Mouse (Mus musculus) layer of hippocampus, adult 11-12 months (tissue): Measurements from ENCODE around the gene Foxj2.

Experiments used
- DNase-seq: peaks from one replicate; pipeline ENCODE4 v3.0.0; 2022; ENCODE audit warnings: low spot score

The Foxj2 gene

DNA sequence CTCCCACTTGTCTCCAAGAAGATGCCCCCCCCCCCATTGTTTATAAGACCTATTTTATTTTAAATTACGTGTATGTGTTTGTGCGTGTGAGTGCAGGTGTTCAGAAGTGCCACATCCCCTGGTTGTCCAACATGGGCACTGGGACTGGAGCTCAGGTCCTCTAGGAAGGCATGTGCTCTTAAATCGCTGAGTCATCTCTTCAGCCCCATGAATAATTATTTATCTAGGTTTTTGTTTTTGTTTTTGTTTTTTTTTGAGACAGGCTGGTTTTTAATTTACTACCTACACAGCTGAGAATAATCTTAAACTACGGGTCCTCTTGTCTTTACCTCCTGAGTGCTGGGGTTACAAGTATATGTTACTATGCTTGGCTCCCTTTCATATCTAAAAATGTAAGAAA, 6.1 kb upstream of the Foxj2 start:
- no peak for DNase-seq

DNA sequence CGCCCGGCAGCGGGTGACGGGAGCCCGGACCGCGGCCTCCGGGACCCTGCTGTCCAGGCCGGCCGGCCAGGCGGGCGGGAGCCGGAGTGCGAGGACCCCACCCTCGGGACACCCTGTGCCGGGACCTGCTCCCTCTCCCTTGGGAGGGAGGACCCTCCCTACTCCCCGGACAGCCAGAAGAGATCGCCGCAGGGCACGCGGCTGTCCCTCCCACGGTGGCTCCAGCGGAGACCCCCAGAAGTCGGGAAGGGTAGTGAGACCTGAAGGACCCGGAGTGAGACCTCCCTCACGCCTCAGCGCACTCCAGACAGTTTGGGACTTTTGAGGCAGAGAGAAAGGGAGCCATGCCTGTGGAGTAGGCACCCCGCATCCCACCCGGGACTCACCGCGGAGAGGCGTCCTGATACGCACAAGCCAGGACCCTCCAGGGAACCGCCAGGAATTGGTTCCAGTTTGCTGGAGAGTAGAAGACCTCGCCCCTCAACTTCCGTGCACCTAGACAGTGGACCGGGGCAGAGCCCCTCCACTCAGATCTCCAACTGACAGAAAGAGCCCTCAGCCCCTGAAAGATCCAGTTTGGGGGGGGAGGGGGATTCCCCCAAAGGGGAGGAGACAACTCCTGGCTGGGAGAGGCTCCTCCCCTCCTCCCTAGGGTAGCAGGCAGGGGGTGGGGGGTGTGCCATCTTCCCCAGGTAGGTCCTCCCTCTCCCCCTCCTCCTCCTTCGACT, 521 bp downstream of the Foxj2 start:
- DNase-seq, result no peak

DNA sequence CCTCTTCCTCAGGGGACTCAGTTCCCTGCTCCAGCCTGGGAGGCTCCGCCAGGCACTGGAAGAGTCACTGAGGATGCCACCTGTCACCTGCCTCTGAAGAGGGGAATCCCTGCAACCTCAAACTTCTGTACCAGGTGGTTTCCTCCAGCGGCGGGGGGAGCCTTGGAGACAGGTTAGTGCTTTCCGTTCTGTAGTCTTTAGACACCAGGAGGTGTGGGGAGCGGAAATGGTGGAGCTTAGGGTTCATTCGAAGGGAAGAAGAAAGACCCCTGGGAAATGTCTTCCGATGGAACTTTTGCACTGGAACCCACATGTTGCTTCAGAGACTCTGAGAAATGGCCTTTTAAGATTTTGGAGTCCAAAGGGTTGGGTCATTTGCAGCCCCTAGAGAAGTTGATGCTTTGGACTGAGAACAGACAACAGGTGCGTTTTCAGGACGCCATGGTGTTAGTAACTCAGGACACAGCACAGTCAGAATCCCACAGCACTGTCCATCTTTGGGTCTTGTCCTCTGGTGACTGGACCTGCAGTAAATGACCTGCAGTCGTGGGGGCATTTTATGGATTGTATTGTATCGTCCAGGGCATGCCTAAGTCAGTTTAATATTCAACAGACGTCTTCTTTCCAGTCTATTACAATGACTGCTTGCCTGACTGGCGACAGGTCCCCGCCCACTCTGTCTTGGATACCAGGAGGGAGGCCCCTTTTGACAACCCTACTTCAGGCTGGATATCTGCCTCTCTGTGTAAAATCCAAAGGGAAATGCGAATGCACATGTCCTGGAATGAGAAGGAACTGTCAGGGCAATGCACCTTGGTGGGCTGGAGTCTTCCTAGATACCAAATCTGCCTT, 1.3 kb downstream of the Foxj2 start:
- no peak for DNase-seq

DNA sequence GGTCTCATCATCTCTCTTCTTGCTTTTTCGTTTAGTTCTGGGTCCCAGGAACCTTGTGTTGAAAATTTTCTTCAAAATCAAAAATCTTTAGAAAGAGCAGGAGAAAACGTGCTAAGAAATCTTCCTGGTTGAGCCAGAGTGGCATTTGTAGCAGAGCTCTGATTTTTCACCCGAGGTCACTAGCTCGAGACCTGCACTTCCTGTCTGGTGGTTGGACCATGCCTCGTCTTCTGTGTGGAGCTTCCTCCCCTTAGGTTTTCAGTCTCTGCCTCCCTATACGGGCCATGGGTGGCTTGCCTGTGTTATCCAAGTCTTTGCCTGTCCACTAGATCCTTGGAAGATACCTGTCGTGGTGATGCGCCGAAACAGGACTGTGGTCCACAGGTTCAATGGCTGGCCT, 2.1 kb downstream of the Foxj2 start:
- no peak for DNase-seq

DNA sequence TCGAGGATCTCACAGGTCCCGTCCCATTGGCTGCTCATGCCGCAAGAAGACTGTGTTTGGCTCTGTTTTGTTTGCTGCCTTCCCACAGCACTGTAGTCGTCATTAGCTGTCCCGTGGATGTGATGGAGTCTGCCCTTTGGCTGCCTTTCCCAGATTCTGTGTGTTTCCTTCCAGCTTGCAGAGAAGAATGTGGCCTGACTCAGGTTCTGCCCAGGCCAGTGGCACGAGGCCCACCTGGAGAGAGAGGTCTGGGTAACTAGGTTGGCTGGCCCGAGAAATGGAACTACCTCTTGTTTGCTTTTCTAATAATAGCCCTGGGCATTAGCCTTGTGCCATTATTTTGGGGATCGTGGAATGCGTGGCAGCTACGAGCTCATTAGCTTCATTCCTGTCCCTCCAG, 4.4 kb downstream of the Foxj2 start:
- no peak for DNase-seq

DNA sequence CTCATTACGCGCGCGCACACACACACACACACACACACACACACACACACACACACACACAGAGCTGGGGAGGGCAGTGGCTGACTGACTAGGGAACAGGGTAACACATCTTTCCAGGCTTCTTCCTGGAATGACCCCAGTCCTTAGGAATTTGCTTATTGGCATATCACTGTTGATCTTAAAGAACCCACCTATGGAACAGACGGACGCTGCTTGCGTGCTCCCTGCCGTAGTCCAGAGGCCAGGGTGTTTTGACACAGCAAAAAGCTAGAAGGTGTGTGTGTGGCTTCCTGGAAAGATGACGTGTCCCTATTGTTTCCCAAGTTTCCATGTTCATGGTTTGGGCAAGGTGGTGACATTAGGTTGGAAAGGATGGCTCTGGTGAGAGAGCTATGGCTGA, 5.5 kb downstream of the Foxj2 start:
- no peak for DNase-seq

DNA sequence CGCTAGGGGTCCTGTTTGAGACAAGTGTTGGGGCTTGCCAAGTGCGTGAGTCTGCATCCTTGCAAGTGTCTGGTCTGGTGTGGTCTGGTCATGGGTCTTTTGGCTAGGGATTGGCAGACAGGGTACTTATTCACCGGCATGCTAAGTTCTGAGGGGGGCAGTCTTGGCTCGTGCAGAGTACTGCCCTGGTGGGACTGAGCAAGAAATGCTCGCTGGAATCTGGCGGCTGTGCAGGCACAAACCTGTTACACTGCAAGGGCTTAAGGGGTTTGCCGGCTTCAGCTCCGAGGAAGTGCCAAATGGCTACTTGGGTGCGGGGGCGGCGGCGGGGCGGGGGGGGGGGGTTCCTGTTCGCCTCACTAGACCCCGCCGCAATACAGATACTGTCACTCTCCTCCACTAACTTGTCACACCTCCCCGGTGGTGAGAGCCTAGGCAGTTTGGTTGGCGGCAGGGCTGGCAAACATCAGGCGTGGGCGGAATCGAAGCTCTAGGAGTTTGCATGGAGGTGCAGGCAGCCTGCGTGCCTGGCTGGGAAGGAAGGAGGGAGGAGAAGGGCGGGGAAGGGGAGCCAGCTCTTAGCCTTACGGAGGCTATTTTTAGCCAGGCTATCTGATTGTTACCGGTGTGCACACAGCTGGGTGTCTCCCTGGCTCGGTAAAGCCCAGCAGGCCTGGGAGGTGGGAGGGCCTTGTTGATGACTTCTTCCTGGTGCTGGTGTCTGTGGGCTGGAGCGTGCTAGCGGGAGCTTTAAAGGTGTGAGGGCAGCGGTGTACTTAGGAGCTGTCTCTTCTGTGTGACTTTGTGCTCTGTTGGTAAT, 6.4 kb downstream of the Foxj2 start:
- DNase-seq, result peak; percentile 81

DNA sequence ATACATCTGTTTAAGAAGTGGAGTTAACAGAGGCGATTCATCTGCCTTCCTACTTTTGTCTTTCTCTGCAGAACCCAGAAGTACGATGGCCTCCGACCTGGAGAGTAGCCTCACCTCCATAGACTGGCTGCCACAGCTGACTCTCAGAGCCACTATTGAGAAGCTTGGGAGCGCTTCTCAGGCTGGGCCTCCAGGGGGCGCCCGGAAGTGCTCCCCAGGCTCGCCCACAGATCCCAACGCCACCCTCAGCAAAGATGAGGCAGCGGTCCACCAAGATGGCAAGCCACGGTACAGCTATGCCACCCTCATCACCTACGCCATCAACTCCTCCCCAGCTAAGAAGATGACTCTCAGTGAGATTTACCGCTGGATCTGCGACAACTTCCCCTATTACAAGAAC, 8.4 kb downstream of the Foxj2 start:
- DNase-seq, result peak; percentile 54

DNA sequence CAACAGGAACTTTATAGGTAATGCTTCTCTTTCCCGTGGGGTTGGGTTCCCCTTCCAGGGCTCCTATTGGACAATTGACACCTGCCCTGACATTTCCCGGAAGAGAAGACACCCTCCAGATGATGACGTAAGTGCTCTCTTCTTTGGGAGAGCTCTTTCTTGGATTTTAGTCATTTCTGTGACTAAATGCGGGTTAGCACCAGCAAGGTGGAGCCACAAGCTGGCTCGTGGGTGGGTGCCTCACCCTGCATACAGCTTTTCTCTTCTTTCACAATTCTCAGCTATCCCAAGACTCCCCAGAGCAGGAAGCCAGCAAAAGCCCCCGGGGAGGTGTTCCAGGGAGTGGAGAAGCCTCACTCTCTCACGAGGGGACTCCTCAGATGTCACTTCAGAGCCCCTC, 13.2 kb downstream of the Foxj2 start:
- DNase-seq, result no peak

DNA sequence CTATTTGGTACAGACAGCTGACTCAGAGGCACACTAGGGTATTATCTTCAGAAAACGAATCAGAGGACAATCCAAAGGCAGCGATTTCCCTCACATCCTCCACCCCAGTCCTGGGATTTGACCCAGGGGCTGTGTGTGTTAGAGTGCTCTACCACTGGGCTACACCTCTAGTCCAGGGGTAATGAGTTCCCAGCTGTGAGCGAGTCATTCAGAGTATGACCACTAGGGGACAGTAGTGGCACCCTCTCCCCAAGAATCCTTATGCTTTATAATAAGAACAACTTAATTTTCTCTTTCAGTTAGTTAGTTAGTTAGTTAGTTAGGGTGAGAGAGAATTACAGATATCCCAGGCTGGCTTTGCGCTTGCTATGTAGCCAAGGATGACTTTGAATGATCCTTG, 14.7 kb downstream of the Foxj2 start:
- peak; percentile 46 for DNase-seq

DNA sequence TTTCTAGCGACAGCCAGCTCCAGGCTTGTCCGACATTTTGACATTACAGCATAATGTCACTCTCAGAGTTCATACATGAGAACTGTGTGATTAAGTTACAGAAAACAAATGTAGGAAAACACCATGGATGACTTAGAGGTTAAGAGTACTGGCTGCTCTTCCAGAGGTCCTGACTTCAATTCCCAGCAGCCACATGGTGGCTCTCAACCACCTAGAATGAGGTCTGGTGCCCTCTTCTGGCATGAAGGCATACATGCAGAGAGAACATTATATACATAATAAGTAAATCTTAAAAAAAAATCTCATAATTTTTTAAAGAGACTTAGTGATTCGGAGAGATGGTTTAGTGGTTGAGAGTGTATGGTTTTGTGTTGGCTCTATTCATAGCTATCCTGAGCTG, 17.3 kb downstream of the Foxj2 start:
- no peak for DNase-seq

DNA sequence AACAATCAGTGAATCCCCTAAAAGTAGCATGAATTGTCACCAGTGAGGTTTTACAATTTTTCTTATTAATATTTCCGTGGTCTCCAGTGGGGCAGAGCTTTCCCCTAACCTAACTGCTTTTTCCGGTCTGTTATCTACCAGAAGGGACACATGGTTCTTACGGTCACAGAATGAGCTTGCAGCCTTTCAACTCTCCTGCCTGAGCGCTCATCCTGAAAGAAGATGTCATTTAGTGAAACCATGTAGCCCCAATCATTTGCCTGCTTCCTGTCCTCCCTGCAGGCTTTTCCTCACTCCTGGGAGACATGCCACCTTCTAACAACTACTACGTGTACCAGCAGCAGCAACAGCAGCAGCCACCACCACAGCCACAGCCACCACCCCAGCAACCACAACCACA, 17.8 kb downstream of the Foxj2 start:
- DNase-seq, result no peak

DNA sequence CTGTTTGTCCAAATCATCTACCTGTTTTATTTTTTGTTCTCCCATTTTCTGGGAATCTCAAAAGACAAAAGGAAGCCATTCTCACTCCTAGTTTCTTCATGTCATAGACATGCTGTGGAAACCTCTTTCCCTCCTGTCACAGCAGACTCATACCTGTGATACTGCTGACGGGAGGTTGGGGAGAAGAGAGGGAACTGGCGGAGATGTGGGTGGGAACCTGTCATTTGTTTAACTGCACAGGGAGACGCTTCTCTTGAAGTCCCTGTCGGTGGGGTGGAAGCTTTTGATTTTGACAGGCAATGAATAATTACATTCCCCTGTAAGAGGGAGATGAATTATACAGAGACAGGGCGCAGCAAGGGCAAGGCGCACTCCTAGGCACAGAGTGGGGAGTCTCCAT, 24.0 kb downstream of the Foxj2 start:
- DNase-seq, result no peak

DNA sequence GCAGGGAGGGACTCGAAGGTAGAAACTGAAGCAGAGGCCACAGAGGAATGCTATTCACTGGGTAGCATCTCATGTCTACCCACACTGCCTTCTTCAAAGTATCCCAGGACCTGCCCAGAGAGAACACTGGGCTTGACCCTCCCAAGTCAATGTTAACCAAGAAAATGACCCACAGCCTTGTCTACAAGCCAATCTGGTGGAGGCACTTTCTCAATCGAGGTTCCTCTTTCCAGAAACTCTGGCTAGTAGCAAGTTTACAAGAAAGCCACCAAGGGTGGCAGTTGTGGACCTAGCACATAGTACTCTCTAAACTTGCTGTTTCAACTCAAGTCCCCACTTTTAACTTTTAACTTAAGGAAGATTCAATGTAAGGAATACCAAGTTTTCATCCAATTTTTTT, 33.0 kb downstream of the Foxj2 start:
- DNase-seq, result no peak

DNA sequence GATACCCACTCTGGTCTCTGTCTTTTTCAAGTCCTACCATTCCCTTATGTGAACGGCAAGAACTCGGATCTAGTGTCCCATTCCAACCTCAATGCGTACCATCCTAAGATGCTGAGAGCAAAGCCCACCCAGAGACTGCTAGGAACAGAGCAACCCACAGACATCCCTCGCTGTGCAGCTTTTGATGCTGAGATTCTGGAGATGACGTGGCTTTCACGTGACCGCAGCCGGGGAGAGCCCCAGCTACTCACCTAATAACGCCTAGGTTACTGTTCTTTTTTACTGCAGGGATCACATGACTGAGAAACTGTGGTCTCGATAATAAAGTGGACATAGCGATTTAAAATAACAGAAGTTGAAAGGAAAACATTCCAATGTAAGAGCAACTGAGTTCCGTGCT, 34.8 kb downstream of the Foxj2 start:
- DNase-seq, result no peak

DNA sequence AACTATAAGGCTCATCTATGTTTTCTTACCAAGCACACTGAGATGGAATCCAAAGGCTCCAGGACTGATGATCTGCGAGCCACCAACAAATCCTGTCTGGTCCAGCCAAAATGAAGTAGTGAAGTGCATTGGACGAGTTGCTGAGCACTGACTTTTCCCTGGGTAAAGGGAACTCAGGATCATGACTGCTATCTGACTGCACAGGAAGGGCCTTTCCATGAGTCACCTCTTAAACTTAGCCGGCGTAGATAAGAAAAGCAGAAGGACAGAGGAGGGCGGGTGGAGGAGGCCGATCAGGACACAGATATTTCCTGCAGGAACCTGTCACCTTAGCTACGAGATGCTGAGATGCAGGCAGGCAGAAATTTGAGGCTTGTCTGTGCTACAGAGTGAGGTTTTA, 36.2 kb downstream of the Foxj2 start, which contains the start of gene C3ar1:
Gene C3ar1 (minus strand): TSS at position 207 of the 400 bp plus-strand sequence.
- no peak for DNase-seq

DNA sequence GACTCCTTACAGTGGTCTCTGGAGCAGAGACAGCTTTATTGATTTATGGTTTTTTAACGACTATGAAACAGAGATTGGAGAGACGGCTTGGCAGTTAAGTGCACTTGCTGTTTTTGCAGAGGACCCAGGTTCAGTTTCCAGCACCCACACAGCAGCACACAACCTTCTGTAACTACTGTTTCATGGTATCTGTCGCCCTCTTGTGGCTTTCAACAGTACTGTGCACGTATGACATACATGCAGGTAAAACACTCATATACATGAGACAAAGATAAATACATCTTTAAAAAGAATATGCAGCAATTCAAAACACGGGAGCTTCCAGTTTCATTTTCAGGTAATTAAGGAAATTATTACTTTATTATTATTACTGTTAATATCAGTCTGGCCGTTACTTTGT, 42.7 kb downstream of the Foxj2 start:
- DNase-seq, result no peak

DNA sequence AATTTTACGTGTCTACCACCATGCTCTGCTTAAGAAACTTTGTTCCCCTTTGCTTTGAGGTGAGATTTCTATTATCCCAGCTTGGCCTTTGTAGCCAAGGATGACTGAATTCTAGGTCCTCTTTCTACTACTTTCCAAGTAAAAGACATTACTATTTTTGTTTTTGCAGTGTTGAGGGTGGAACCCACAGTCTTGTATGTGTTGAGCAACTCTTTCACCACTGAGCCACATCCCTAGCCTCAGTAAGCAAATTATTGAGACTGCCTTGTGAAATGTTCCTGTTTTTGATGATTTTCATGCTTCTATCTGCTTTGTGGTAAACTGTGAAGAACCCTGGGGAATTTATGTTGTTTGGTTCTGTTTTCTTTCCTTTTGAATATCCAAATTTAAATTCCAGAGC, 43.2 kb downstream of the Foxj2 start:
- no peak for DNase-seq

DNA sequence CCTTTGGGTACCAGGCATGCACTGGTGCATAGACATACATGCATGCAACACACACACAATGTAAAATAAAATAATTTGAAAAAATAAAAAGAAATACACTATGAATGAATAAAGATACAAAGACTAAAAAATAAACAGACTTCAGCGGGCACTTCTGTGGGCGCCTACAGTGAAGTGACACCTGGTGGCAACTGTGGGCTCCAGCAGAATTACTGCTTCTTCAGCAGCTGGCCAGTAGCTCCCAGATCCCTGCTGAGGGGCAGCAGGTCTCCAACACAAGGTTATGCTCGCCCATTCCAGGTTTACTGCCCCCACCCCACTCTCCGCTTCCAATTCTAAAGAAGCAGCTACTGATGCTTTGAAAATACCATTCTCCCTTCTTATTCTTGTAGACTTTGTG, 48.2 kb downstream of the Foxj2 start:
- no peak for DNase-seq

DNA sequence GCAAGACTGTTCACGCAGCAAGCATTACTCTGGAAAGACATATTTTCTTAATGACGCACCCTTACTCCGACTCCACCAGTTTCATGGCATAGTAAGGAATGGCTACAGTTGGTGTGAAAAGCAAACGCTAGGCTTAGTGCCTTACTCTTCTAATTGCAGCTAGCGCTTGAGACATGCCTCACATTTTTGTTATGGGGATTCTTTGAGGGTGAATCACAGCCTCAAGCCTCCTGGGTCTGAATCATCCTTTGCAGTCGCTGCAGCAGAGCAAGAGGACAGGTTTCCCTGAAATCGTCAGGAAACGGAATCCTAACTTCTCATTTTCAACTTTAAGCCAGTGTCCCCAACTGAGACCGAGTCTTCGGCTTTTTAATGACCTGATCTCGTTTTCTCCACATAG, 50.1 kb downstream of the Foxj2 start:
- no peak for DNase-seq

DNA sequence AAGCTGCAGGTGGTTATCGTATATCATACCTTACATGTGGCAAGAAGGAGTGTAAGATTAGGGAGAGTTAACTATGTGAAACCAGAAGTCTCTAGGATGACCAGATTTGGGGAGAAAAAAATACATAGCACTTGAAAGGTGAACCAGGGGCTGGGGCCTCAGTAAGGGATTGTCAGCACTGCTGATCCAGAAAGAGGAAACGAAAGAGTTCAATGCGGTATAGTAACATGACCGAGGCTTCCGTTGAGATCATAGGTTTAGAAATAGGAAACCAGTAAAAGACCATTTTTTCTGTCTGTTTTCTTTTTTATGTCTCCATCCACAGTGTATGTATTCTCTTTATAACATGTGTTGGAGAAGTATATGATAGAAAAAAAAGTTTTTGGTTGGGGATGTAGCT, 53.1 kb downstream of the Foxj2 start:
- no peak for DNase-seq

DNA sequence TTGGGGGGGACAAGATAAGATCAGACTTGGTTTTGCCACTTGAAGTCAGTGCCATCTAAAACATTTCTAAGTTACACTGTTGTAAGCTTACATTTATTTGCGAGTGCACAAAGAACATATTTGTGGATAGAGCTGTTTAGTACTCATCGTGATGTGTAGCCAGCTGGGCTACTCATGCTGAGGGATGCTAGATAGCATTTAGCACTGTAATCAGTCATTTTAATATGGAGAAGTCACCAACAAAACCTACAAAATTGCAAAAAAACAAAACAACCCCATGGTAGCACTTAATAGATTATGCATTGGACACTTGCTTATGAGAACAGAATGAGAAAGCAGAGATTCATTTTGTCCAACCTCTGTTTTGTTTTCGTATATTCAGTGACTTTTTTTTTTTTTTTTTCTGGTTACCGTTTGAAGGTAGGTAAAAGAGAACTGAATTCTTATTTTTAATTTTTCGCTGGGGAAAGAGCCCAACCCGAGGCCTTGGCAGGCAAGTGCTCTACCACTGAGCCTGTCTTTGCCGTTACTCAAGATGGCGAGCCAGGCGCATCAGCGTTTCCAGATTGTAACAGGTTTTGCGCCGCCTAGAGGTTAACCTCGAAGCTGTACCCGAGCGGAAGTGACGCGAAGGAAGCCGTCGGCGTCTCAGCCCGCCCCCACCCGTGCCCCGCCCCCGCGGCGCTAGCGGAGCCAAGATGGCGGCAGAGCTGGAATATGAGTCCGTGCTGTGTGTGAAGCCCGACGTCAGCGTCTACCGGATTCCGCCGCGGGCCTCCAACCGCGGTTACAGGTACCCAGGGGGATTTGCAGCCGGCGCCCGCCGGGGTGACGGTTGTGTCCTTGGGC, 54.4 kb downstream of the Foxj2 start, which contains the start of gene Necap1:
Gene Necap1 (plus strand): TSS at position 604 of the 849 bp plus-strand sequence.
- DNase-seq, result peak; percentile 99
